In genomic region chr17:47877715-47878377, GRCm38 (mm10) we compare ENCODE assay signal across 8 mouse cellular contexts. TPM values are rescaled to one million over a fixed set of nuclear protein-coding genes. Genes with fewer than 3 reads are reported as not detected.
DNase-seq lines count a peak whose midpoint lies in the region; ATAC-seq and TF ChIP-seq lines count a peak whose summit lies in the region.

No protein-coding gene starts in this region.

- H3K4me1 ChIP-seq in heart, embryonic 10.5 days: peaks cover 80% of the 10 kb centered on the region
- H3K4me1 ChIP-seq in limb, embryonic 15.5 days: peaks cover 65% of the 10 kb centered on the region
- peaks cover 13% of the 10 kb centered on the region for H3K4me1 ChIP-seq in thymus, adult 2 months (replicated peaks; ENCODE audit: control insufficient read depth, insufficient read depth, low read length)

- no peak for TF ChIP-seq POLR2A in thymus, adult 2 months (IDR thresholded peaks at IDR 0.05; ENCODE audit: control insufficient read depth, extremely low read depth, insufficient read depth, low read length, poor library complexity)

- TF ChIP-seq CTCF in thymus, adult 2 months (IDR thresholded peaks at IDR 0.05; ENCODE audit: borderline replicate concordance, control insufficient read depth, extremely low read depth, insufficient read depth, low read length, poor library complexity): no peak

- H3K36me3 ChIP-seq in heart, embryonic 10.5 days: peaks cover 79% of the 10 kb centered on the region
- peaks cover 59% of the 10 kb centered on the region for H3K36me3 ChIP-seq in limb, embryonic 15.5 days
- H3K36me3 ChIP-seq in thymus, adult 2 months (ENCODE audit: control insufficient read depth, insufficient read depth, low read length): no peaks in the 10 kb centered on the region

- H3K27ac ChIP-seq in heart, embryonic 10.5 days: peak overlapping the region; percentile 76
- peak overlapping the region; percentile 29; the same call in 1 of the 2 replicates for H3K27ac ChIP-seq in limb, embryonic 15.5 days
- H3K27ac ChIP-seq in thymus, adult 2 months (ENCODE audit: control insufficient read depth, insufficient read depth, low read length): no peak overlapping the region

- H3K9ac ChIP-seq in limb, embryonic 15.5 days: no peak overlapping the region

- peak overlapping the region; percentile 41 for H3K4me3 ChIP-seq in heart, embryonic 10.5 days
- H3K4me3 ChIP-seq in limb, embryonic 15.5 days: no peak overlapping the region
- H3K4me3 ChIP-seq in thymus, adult 2 months (ENCODE audit: control insufficient read depth, insufficient read depth, low read length): no peak overlapping the region

- DNase-seq in heart, embryonic 10.5 days (ENCODE audit: low spot score): no peak
- no peak for DNase-seq in heart, adult 11 months
- DNase-seq in testis, postnatal 14 days (ENCODE audit: low spot score): peak; percentile 49
- no peak for DNase-seq in testis, postnatal 10 days (ENCODE audit: low spot score)
- no peak for DNase-seq in thymus, adult 2 months
- no peak for DNase-seq in right cerebral cortex, adult 2 months (ENCODE audit: low spot score in 2 of 2)
- no peak for DNase-seq in kidney, adult 9 months

- ATAC-seq in limb, embryonic 15.5 days (ENCODE audit: insufficient number of reproducible peaks, low FRiP score, low TSS enrichment, low read depth): no peak

- 0 out of 2 replicates have a peak, but pooled peaks cover 7% of the 10 kb centered on the region for H3K27me3 ChIP-seq in heart, embryonic 10.5 days (ENCODE audit: insufficient read depth, poor library complexity, severe bottlenecking)
- H3K27me3 ChIP-seq in limb, embryonic 15.5 days: no peaks in the 10 kb centered on the region
- H3K27me3 ChIP-seq in thymus, adult 2 months (ENCODE audit: control insufficient read depth, insufficient read depth, low read length): no peaks in the 10 kb centered on the region

- H3K9me3 ChIP-seq in heart, embryonic 10.5 days: no peaks in the 10 kb centered on the region
- no peaks in the 10 kb centered on the region for H3K9me3 ChIP-seq in limb, embryonic 15.5 days

- WGBS in heart, embryonic 10.5 days: 46% methylated on average over 10 of the region's 10 CpGs
- WGBS in limb, embryonic 15.5 days: 47% methylated on average over 10 of the region's 10 CpGs
- WGBS in thymus, adult 2 months: 83% methylated on average over 10 of the region's 10 CpGs

- no peak overlapping the region; the same call in 1 of the 2 replicates for H3K4me2 ChIP-seq in limb, embryonic 15.5 days

RNA-seq across cellular contexts. Expression of gene Mdfi, which starts 43.4 kb away (rescaled TPM):
- polyA plus RNA-seq in heart, embryonic 10.5 days (2016; fragmentation: Nextera tagmentation; extraction: Ambion mirVana): 15.3 and 17.7 TPM in 2 replicates
- polyA plus RNA-seq in limb, embryonic 15.5 days (2015; fragmentation: Nextera tagmentation; extraction: Ambion mirVana): 17.5 and 18.2 TPM in 2 replicates
- polyA plus RNA-seq in thymus, adult 2 months (2012; rRNA removed): 18.9 and 19.8 TPM in 2 replicates

RNA-seq across cellular contexts. Expression of gene Foxp4, which starts 46.6 kb away (rescaled TPM):
- 12.4 and 27.3 TPM in 2 replicates for polyA plus RNA-seq in heart, embryonic 10.5 days (2016; fragmentation: Nextera tagmentation; extraction: Ambion mirVana)
- 18.2 and 22.4 TPM in 2 replicates for polyA plus RNA-seq in limb, embryonic 15.5 days (2015; fragmentation: Nextera tagmentation; extraction: Ambion mirVana)
- polyA plus RNA-seq in thymus, adult 2 months (2012; rRNA removed): 194 and 212 TPM in 2 replicates
